Mouse (Mus musculus) midbrain, embryonic 12.5 days (tissue): ENCODE results near the gene Rpl36a. TPM values are rescaled to one million over a fixed set of nuclear protein-coding genes. Genes with fewer than 3 reads are reported as not detected.

Source experiments
- ATAC-seq: fragments of 200-750 bp; cut with Nextera tagmentation; 2 replicates; pipeline ENCODE4 v1.8.0; 2017; ENCODE audit warnings: low read depth, moderate TSS enrichment, moderate library complexity; ENCODE audit not compliant: low FRiP score
- H3K27ac ChIP-seq: fragments of 300-500 bp; sonication (generic); replicated peaks from 2 replicates; pipeline ENCODE4 v1.5.1; 2016; ENCODE audit warnings: mild to moderate bottlenecking
- H3K27me3 ChIP-seq: fragments of 300-500 bp; sonication (generic); 2 replicates; pipeline ENCODE4 v1.6.1; 2016; ENCODE audit warnings: mild to moderate bottlenecking
- H3K36me3 ChIP-seq: fragments of 300-500 bp; sonication (generic); 2 replicates; pipeline ENCODE4 v1.6.1; 2016
- H3K4me1 ChIP-seq: fragments of 300-500 bp; sonication (generic); 2 replicates; pipeline ENCODE4 v1.6.1; 2016
- H3K4me2 ChIP-seq: fragments of 300-500 bp; sonication (generic); replicated peaks from 2 replicates; pipeline ENCODE4 v1.6.1; 2016; ENCODE audit warnings: mild to moderate bottlenecking, moderate library complexity
- H3K4me3 ChIP-seq: fragments of 300-500 bp; sonication (generic); 2 replicates; pipeline ENCODE4 v1.5.1; 2016; ENCODE audit warnings: mild to moderate bottlenecking
- H3K9ac ChIP-seq: fragments of 300-500 bp; sonication (generic); replicated peaks from 2 replicates; pipeline ENCODE4 v1.6.1; 2016; ENCODE audit warnings: mild to moderate bottlenecking, moderate library complexity
- H3K9me3 ChIP-seq: fragments of 300-500 bp; sonication (generic); 2 replicates; pipeline ENCODE4 v1.6.1; 2016; ENCODE audit warnings: mild to moderate bottlenecking
- WGBS: fragments of 180-500 bp; shearing (Covaris S2); methylation state at CpG from one replicate; pipeline ENCODE4 v1.1.7; 2016; 5-methylcytosine and 5-hydroxymethylcytosine counted together
- polyA plus RNA-seq: library from polyadenylated mRNA; unstranded; fragments of >200 nt; fragmentation: Nextera tagmentation; extraction: Ambion mirVana; gene quantifications from 2 replicates; pipeline ENCODE4 v1.2.1, GENCODE M21; 2016

Gene Rpl36a
- polyA plus RNA-seq, 1 experiment from 2014 or later, result 229 TPM

DNA sequence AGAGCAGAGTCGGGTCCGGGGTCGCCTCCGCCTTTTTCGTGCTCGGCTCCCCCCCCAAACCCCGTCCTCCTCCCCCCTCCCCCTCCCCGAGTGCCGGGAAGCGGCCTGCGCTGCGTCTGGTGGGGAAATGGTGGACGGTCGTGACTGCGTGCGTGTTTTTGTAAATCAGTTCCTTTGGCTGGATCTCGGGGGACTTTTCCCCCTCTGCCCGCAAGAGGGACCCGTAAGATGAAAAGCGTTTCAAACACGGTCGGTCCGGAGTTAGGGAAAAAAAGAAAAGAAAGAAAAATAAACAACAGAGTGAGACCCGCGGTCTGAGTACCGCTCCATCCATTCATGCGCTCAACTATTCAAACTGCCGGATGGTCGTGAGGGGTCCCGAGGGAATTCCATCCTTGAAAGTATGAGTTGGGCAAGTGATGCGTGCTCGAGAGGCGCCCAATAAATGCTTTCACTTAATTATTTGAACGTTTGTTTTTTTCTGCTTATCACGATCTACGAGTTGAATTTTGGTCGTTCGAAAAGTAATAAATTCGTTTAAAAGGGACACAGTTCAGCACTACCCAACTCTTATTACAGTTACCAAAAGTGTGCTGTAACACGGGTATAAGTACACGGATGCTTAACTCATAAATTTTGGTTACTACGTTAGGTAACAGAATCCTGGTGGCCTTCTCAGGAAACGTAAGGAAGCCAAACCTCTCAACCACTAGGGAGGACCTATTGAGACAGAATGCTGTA is 16.1 kb downstream of the Rpl36a start:
- 22% methylated on average over 40 of the region's 43 CpGs for WGBS
- peak overlapping the region; percentile 91 for H3K27ac ChIP-seq
- no peaks in the 10 kb centered on the region for H3K27me3 ChIP-seq
- peak overlapping the region; percentile 53 for H3K9ac ChIP-seq
- H3K9me3 ChIP-seq, result no peaks in the 10 kb centered on the region
- H3K4me2 ChIP-seq, result peak overlapping the region; percentile 52
- peak overlapping the region; percentile 54 for H3K4me3 ChIP-seq
- peaks cover 10% of the 10 kb centered on the region for H3K4me1 ChIP-seq
- 0 out of 2 replicates have a peak, but pooled peaks cover 4% of the 10 kb centered on the region for H3K36me3 ChIP-seq
- peak; percentile 85 for ATAC-seq

- 45% methylated on average over 4 of the region's 4 CpGs for WGBS
- Histone ChIP-seq H3K9ac (no peak overlapping the region), H3K27me3 (no peaks in the 10 kb centered on the region), H3K4me3 (no peak overlapping the region), H3K4me2 (no peak overlapping the region), H3K36me3 (no peaks in the 10 kb centered on the region), H3K27ac (no peak overlapping the region), H3K9me3 (no peaks in the 10 kb centered on the region), H3K4me1 (no peaks in the 10 kb centered on the region)
- ATAC-seq, result no peak
Measured at GRCm38 (mm10) chrX:134609472-134609871, 24.0 kb downstream of the Rpl36a start.

GRCm38 (mm10) chrX:134610984-134611383 is 25.5 kb downstream of the Rpl36a start:
- Histone ChIP-seq H3K4me2 (no peak overlapping the region), H3K36me3 (no peaks in the 10 kb centered on the region), H3K9ac (no peak overlapping the region), H3K4me1 (no peaks in the 10 kb centered on the region), H3K27me3 (no peaks in the 10 kb centered on the region), H3K27ac (no peak overlapping the region), H3K9me3 (no peaks in the 10 kb centered on the region), H3K4me3 (no peak overlapping the region)
- 85% methylated on average over 4 of the region's 4 CpGs for WGBS
- no peak for ATAC-seq

DNA sequence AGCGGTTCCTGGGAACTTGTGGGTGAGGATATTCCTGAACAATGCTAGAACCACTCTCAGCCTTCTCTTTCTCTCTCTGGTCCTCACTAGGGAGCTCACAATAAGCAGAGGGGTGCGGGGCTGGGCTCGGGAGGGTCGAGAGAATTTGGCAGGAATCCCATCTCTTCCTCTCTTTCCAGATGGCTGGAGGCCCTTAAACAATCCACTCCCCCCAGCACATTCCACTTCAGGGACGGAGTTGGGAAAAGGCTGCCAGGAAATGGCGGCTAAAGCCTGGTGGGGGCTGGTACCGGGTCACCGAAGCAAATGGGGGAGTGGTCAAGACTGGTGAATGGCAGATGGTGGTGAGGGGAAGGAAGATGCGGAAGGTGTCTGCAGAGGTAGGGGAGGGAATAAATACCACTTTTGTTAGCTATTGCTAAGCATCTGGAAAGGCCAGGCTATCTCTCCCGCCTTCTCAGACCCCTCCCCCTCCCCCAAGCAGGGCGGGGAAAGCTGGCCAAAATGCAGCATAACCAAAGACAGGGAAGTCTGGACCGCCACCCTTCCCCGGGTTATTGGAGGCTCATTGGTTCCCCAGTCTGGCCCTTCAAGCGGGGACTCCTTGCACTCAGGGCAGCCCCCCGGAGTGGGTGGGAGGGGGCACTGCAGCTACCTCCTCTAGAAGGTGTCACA is 27.0 kb downstream of the Rpl36a start:
- Histone ChIP-seq H3K9ac (no peak overlapping the region), H3K4me1 (no peaks in the 10 kb centered on the region), H3K4me3 (peak overlapping the region; percentile 28), H3K27ac (peak overlapping the region; percentile 66), H3K36me3 (no peaks in the 10 kb centered on the region), H3K4me2 (peak overlapping the region; percentile 47), H3K9me3 (no peaks in the 10 kb centered on the region), H3K27me3 (peaks cover 7% of the 10 kb centered on the region)
- WGBS, result 17% methylated on average over 15 of the region's 15 CpGs
- peak; percentile 88 for ATAC-seq

GRCm38 (mm10) chrX:134614306-134614705 is 28.9 kb downstream of the Rpl36a start:
- no peak for ATAC-seq
- H3K4me2 ChIP-seq, result no peak overlapping the region
- no peak overlapping the region for H3K27ac ChIP-seq
- WGBS, result 62% methylated on average over 2 of the region's 2 CpGs
- H3K9me3 ChIP-seq, result no peaks in the 10 kb centered on the region
- peaks cover 24% of the 10 kb centered on the region for H3K27me3 ChIP-seq
- H3K9ac ChIP-seq, result no peak overlapping the region
- H3K4me1 ChIP-seq, result no peaks in the 10 kb centered on the region
- H3K36me3 ChIP-seq, result no peaks in the 10 kb centered on the region
- no peak overlapping the region for H3K4me3 ChIP-seq

- Histone ChIP-seq H3K9ac (no peak overlapping the region), H3K27me3 (peaks cover 46% of the 10 kb centered on the region), H3K36me3 (no peaks in the 10 kb centered on the region), H3K27ac (peak overlapping the region; percentile 76), H3K4me1 (peaks cover 3% of the 10 kb centered on the region; the same call in 1 of the 2 replicates), H3K4me3 (no peak overlapping the region), H3K9me3 (no peaks in the 10 kb centered on the region), H3K4me2 (peak overlapping the region; percentile 25)
- WGBS, result 38% methylated on average over 9 of the region's 9 CpGs
- ATAC-seq, result peak; percentile 71
Measured at GRCm38 (mm10) chrX:134619695-134620094, 34.2 kb downstream of the Rpl36a start.

DNA sequence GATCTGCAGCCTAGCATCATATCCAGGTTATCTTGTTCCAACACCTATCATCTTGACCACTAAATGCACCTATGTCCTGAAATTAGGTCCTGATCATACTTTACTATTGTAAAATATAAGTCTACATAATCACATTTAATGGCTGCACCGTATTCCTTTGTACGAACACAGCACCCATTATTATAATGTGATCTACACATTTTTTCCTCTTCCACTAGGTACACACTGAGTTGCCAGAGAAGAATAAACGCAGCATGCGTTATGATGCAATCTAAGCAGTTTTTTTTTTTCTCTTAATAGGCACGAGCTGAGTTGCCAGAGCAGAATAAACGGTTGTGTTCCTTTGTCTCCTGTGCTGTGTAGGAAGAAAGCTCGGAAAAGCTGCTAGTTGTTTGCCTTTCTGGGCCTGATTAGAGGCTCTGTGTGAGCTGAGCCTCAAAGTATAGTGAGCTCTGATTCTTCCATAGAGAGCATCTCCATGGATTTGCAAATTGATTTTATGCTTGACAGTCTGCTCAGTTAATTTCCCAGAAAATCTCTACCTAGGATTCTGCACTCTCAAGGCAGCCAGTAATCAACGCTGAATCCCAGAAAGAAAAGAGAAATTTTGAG is 34.9 kb downstream of the Rpl36a start:
- no peaks in the 10 kb centered on the region for H3K9me3 ChIP-seq
- peak overlapping the region; percentile 25 for H3K4me2 ChIP-seq
- H3K4me1 ChIP-seq, result peaks cover 3% of the 10 kb centered on the region; the same call in 1 of the 2 replicates
- no peak overlapping the region for H3K4me3 ChIP-seq
- H3K9ac ChIP-seq, result no peak overlapping the region
- peak; percentile 88 for ATAC-seq
- peak overlapping the region; percentile 76 for H3K27ac ChIP-seq
- H3K27me3 ChIP-seq, result peaks cover 46% of the 10 kb centered on the region
- 32% methylated on average over 8 of the region's 8 CpGs for WGBS
- H3K36me3 ChIP-seq, result no peaks in the 10 kb centered on the region

GRCm38 (mm10) chrX:134621685-134622084 is 36.2 kb downstream of the Rpl36a start:
- Histone ChIP-seq H3K4me2 (no peak overlapping the region), H3K9me3 (no peaks in the 10 kb centered on the region), H3K36me3 (no peaks in the 10 kb centered on the region), H3K4me3 (no peak overlapping the region), H3K4me1 (peaks cover 3% of the 10 kb centered on the region; the same call in 1 of the 2 replicates), H3K27me3 (peaks cover 52% of the 10 kb centered on the region), H3K27ac (no peak overlapping the region), H3K9ac (no peak overlapping the region)
- ATAC-seq, result no peak
- 84% methylated on average over 3 of the region's 3 CpGs for WGBS

GRCm38 (mm10) chrX:134623350-134623749 is 37.9 kb downstream of the Rpl36a start:
- H3K9ac ChIP-seq, result no peak overlapping the region
- H3K9me3 ChIP-seq, result no peaks in the 10 kb centered on the region
- H3K36me3 ChIP-seq, result no peaks in the 10 kb centered on the region
- ATAC-seq, result no peak
- no peak overlapping the region for H3K4me3 ChIP-seq
- no peak overlapping the region for H3K4me2 ChIP-seq
- H3K4me1 ChIP-seq, result peaks cover 3% of the 10 kb centered on the region; the same call in 1 of the 2 replicates
- H3K27ac ChIP-seq, result no peak overlapping the region
- peaks cover 49% of the 10 kb centered on the region for H3K27me3 ChIP-seq
- WGBS, result 92% methylated on average over 4 of the region's 4 CpGs

DNA sequence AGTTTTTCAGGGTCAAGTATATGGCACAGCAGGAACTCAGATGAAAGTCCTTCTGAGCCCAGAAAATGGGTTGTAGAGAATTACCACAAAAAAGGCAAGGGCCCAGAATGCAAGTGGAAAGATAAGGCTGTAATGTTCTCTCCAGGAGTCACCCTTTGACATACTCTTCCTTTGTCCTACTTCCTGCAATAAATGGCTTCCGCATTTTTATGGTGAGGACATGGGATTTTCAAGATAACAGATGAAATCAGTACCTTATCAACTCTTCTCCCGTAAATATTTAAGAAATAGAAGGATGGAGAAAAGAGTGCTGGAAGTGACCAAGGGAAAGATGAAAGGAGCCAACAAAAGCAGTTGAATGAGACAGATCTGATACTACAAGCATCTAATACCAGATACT is 42.7 kb downstream of the Rpl36a start:
- no peak for ATAC-seq
- Histone ChIP-seq H3K27ac (no peak overlapping the region), H3K36me3 (no peaks in the 10 kb centered on the region), H3K4me2 (no peak overlapping the region), H3K9me3 (no peaks in the 10 kb centered on the region), H3K4me3 (no peak overlapping the region), H3K4me1 (no peaks in the 10 kb centered on the region), H3K9ac (no peak overlapping the region), H3K27me3 (peaks cover 39% of the 10 kb centered on the region)
- 83% methylated on average over 2 of the region's 2 CpGs for WGBS

DNA sequence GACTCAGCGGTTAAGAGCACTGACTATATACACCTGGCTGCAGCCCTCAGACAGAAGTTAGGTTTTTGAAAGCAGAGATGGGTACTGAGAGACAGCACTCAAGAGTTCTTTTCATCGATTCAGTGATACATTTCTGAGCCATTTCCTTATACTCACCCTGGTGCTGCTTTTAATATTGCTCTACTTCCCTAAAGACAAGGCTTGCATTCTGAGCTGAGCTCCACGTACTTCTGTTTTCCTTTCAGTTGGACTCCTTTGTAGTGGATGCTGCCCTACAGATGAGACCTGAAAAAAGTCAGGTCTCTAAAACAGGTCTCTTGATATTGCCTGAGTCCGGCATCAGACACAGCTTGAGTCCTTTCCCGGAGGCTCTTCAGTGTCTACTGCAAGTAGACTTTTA is 47.3 kb downstream of the Rpl36a start:
- 87% methylated on average over 5 of the region's 5 CpGs for WGBS
- ATAC-seq, result no peak
- no peaks in the 10 kb centered on the region for H3K36me3 ChIP-seq
- H3K4me3 ChIP-seq, result no peak overlapping the region
- H3K4me2 ChIP-seq, result no peak overlapping the region
- H3K27me3 ChIP-seq, result peaks cover 17% of the 10 kb centered on the region; the same call in 1 of the 2 replicates
- no peaks in the 10 kb centered on the region for H3K4me1 ChIP-seq
- H3K9me3 ChIP-seq, result no peaks in the 10 kb centered on the region
- no peak overlapping the region for H3K27ac ChIP-seq
- H3K9ac ChIP-seq, result no peak overlapping the region

DNA sequence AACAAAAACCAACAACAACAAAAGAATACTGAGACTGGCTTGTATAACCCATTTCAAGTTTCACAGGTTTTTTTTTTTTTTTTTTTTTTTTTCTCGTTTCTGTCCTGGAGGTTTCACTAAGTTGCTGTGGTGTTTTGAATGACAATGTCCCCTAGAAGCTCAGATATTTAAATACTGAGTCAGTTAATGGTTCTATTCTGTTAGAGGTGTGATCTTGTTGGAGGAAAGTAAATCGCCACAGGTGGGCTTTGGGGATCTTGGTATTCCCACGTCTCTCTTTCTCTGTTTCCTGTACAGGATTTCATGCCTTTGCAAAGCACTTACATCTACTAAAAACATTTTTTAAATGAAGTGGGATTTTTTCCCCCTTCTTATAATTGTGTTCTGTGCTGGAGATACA is 49.7 kb downstream of the Rpl36a start:
- no peak for ATAC-seq
- Histone ChIP-seq H3K27ac (no peak overlapping the region), H3K36me3 (no peaks in the 10 kb centered on the region), H3K4me1 (no peaks in the 10 kb centered on the region), H3K4me3 (no peak overlapping the region), H3K4me2 (no peak overlapping the region), H3K9me3 (no peaks in the 10 kb centered on the region), H3K27me3 (peaks cover 13% of the 10 kb centered on the region; the same call in 1 of the 2 replicates), H3K9ac (no peak overlapping the region)
- 59% methylated on average over 3 of the region's 3 CpGs for WGBS
